Mouse (Mus musculus) kidney, adult 2 months (tissue): ENCODE results near the gene Unc45a. TPM values are rescaled to one million over a fixed set of nuclear protein-coding genes. Genes with fewer than 3 reads are reported as not detected.
"Not testable (repeated sequence)": the region's sequence is repeated elsewhere in the genome, so short reads cannot be mapped to it uniquely, and the experiment has no call there.

ENCODE experiments used
- DNase-seq: peaks from one replicate; pipeline ENCODE4 v3.0.0; 2021
- H3K27ac ChIP-seq: fragments of 200-500 bp; 2 replicates; pipeline ENCODE4 v1.5.1; 2012; ENCODE audit warnings: low read depth, low read length, control low read depth, inconsistent platforms; ENCODE audit not compliant: insufficient read depth
- H3K27me3 ChIP-seq: fragments of 200-500 bp; replicated peaks from 2 replicates; pipeline ENCODE4 v1.6.1; 2012; ENCODE audit warnings: mild to moderate bottlenecking, moderate library complexity, low read length, inconsistent platforms; ENCODE audit not compliant: control insufficient read depth, insufficient read depth
- H3K36me3 ChIP-seq: fragments of 200-500 bp; 2 replicates; pipeline ENCODE4 v1.6.1; 2012; ENCODE audit warnings: mild to moderate bottlenecking, moderate library complexity, low read length, inconsistent platforms; ENCODE audit not compliant: control insufficient read depth, insufficient read depth
- H3K4me1 ChIP-seq: fragments of 200-500 bp; 2 replicates; pipeline ENCODE4 v1.6.1; 2011; ENCODE audit warnings: low read length; ENCODE audit not compliant: control insufficient read depth, insufficient read depth
- H3K4me3 ChIP-seq: fragments of 200-500 bp; 2 replicates; pipeline ENCODE4 v1.5.1; 2011; ENCODE audit warnings: mild to moderate bottlenecking, low read depth, low read length, control low read depth; ENCODE audit not compliant: insufficient read depth
- CTCF ChIP-seq: fragments of 200-500 bp; conservative IDR thresholded peaks from 2 replicates; pipeline ENCODE4 v1.5.1; 2011; ENCODE audit warnings: low read depth, mild to moderate bottlenecking, control low read depth, low read length, moderate library complexity, mixed read lengths; ENCODE audit not compliant: insufficient read depth, insufficient read length
- POLR2A ChIP-seq: fragments of 200-500 bp; IDR thresholded peaks from one replicate; pipeline ENCODE4 v1.6.1; 2011; ENCODE audit warnings: low read depth, low read length, control low read depth
- WGBS: fragments of 180-500 bp; shearing (Covaris S2); methylation state at CpG from one replicate; pipeline ENCODE4 v1.1.7; 2018; 5-methylcytosine and 5-hydroxymethylcytosine counted together
- polyA plus RNA-seq: library from polyadenylated mRNA; depleted of rRNA; stranded (reverse); fragments of >200 nt; gene quantifications from 2 replicates; pipeline ENCODE4 v1.2.3, GENCODE M21; 2012

The Unc45a gene
- polyA plus RNA-seq, 1 experiment: 53.3 TPM

- Histone ChIP-seq H3K4me3 (no peak overlapping the region), H3K27ac (no peak overlapping the region), H3K27me3 (no peaks in the 10 kb centered on the region), H3K36me3 (0 out of 2 replicates have a peak, but pooled peaks cover 1% of the 10 kb centered on the region), H3K4me1 (peaks cover 4% of the 10 kb centered on the region)
- 98% methylated on average over 19 of the region's 19 CpGs for WGBS
- DNase-seq: no peak
- TF ChIP-seq POLR2A: no peak
- no peak for TF ChIP-seq CTCF
Observed at GRCm38 (mm10) chr7:80326076-80326475, 14.7 kb downstream of the Unc45a start.

GRCm38 (mm10) chr7:80325292-80325868 lies 15.4 kb downstream of the Unc45a start:
- WGBS: 92% methylated on average over 16 of the region's 16 CpGs
- 0 out of 2 replicates have a peak, but pooled peaks cover 1% of the 10 kb centered on the region for H3K36me3 ChIP-seq
- TF ChIP-seq CTCF: no peak
- no peak for TF ChIP-seq POLR2A
- H3K4me3 ChIP-seq: no peak overlapping the region
- no peak for DNase-seq
- no peaks in the 10 kb centered on the region for H3K27me3 ChIP-seq
- peaks cover 4% of the 10 kb centered on the region for H3K4me1 ChIP-seq
- H3K27ac ChIP-seq: no peak overlapping the region

- H3K27ac ChIP-seq, H3K36me3 ChIP-seq: not testable (repeated sequence)
Observed at GRCm38 (mm10) chr7:80324816-80325119, 16.0 kb downstream of the Unc45a start.

GRCm38 (mm10) chr7:80324043-80324815 lies 16.6 kb downstream of the Unc45a start, which contains the start of gene Rccd1:
TSS of gene Rccd1 (minus strand) at chr7:80324454.
- peak within 1 kb of the TSS; percentile 82 for H3K27ac ChIP-seq
- WGBS: 1% methylated on average over 38 of the region's 38 CpGs
- H3K27me3 ChIP-seq: no peaks in the 10 kb centered on the region
- TF ChIP-seq POLR2A (peak; percentile 64), CTCF (no peak)
- H3K36me3 ChIP-seq: 0 out of 2 replicates have a peak, but pooled peaks cover 1% of the 10 kb centered on the region
- DNase-seq: peak; percentile 98
- H3K4me1 ChIP-seq: peaks cover 4% of the 10 kb centered on the region
- H3K4me3 ChIP-seq: peak within 1 kb of the TSS; percentile 61

More at GRCm38 (mm10) chr7:80324816-80325119, 16.0 kb downstream of the Unc45a start:
- H3K4me3 ChIP-seq, H3K27me3 ChIP-seq, DNase-seq, H3K4me1 ChIP-seq: not testable (repeated sequence)
- 35% methylated on average over 5 of the region's 5 CpGs for WGBS

GRCm38 (mm10) chr7:80323336-80323735 lies 17.5 kb downstream of the Unc45a start:
- Histone ChIP-seq H3K4me1 (peaks cover 4% of the 10 kb centered on the region), H3K27ac (no peak overlapping the region), H3K4me3 (no peak overlapping the region; the same call in 1 of the 2 replicates), H3K36me3 (0 out of 2 replicates have a peak, but pooled peaks cover 1% of the 10 kb centered on the region), H3K27me3 (no peaks in the 10 kb centered on the region)
- DNase-seq: no peak
- TF ChIP-seq CTCF (no peak), POLR2A (no peak)
- WGBS: 22% methylated on average over 8 of the region's 8 CpGs

GRCm38 (mm10) chr7:80319846-80320496 lies 20.8 kb downstream of the Unc45a start:
- Histone ChIP-seq H3K36me3 (no peaks in the 10 kb centered on the region; the same call in 1 of the 2 replicates), H3K27me3 (no peaks in the 10 kb centered on the region), H3K4me3 (no peak overlapping the region), H3K4me1 (peaks cover 4% of the 10 kb centered on the region), H3K27ac (no peak overlapping the region)
- no peak for DNase-seq
- TF ChIP-seq CTCF (no peak), POLR2A (no peak)
- 89% methylated on average over 19 of the region's 19 CpGs for WGBS

GRCm38 (mm10) chr7:80318670-80319069 lies 22.1 kb downstream of the Unc45a start:
- Histone ChIP-seq H3K27me3 (no peaks in the 10 kb centered on the region), H3K4me3 (no peak overlapping the region), H3K27ac (no peak overlapping the region), H3K4me1 (peaks cover 4% of the 10 kb centered on the region), H3K36me3 (no peaks in the 10 kb centered on the region; the same call in 1 of the 2 replicates)
- DNase-seq: no peak
- WGBS: 95% methylated on average over 4 of the region's 4 CpGs
- TF ChIP-seq CTCF: no peak
- no peak for TF ChIP-seq POLR2A
